Mouse (Mus musculus) testis, adult 2 months (tissue): ENCODE data around the gene Pex11a. TPM values are rescaled to one million over a fixed set of nuclear protein-coding genes. Genes with fewer than 3 reads are reported as not detected.

Experiments used
- H3K27ac ChIP-seq: fragments of 200-500 bp; 2 replicates; pipeline ENCODE4 v1.5.1; 2012; ENCODE audit warnings: low read depth, low read length; ENCODE audit not compliant: control insufficient read depth, insufficient read depth
- H3K27me3 ChIP-seq: fragments of 200-500 bp; 2 replicates; pipeline ENCODE4 v1.6.1; 2012; ENCODE audit warnings: mild to moderate bottlenecking, low read length, moderate library complexity; ENCODE audit not compliant: control insufficient read depth, insufficient read depth
- H3K36me3 ChIP-seq: fragments of 200-500 bp; 2 replicates; pipeline ENCODE4 v1.6.1; 2012; ENCODE audit warnings: mild to moderate bottlenecking, low read length; ENCODE audit not compliant: control insufficient read depth, insufficient read depth
- H3K4me1 ChIP-seq: fragments of 200-500 bp; 2 replicates; pipeline ENCODE4 v1.6.1; 2012; ENCODE audit warnings: low read length; ENCODE audit not compliant: control insufficient read depth, insufficient read depth
- H3K4me3 ChIP-seq: fragments of 200-500 bp; 2 replicates; pipeline ENCODE4 v1.5.1; 2012; ENCODE audit warnings: low read depth, mild to moderate bottlenecking, low read length, moderate library complexity, mixed read lengths; ENCODE audit not compliant: control insufficient read depth
- CTCF ChIP-seq: fragments of 200-500 bp; IDR thresholded peaks from 2 replicates; pipeline ENCODE4 v1.5.1; 2012; ENCODE audit warnings: low read depth, mild to moderate bottlenecking, inconsistent platforms, low read length, moderate library complexity; ENCODE audit not compliant: control insufficient read depth, insufficient read depth, insufficient replicate concordance
- POLR2A ChIP-seq: fragments of 200-500 bp; IDR thresholded peaks from 2 replicates; pipeline ENCODE4 v1.6.1; 2012; ENCODE audit warnings: low read depth, mild to moderate bottlenecking, inconsistent platforms, low read length, moderate library complexity; ENCODE audit not compliant: control insufficient read depth
- polyA plus RNA-seq: library from polyadenylated mRNA; depleted of rRNA; stranded (reverse); fragments of >200 nt; gene quantifications from 2 replicates; pipeline ENCODE4 v1.2.3, GENCODE M21; 2012; rRNA removed

Pex11a gene
- polyA plus RNA-seq, 1 experiment: 37.8 TPM

GRCm38 (mm10) chr7:79721386-79721977 lies 21.4 kb downstream of the Pex11a start:
- peak overlapping the region; percentile 84 for H3K4me3 ChIP-seq
- no peaks in the 10 kb centered on the region for H3K27me3 ChIP-seq
- 0 out of 2 replicates have a peak overlapping the region, but pooled peaks have one; percentile 23 for H3K27ac ChIP-seq
- no peak for TF ChIP-seq POLR2A
- no peak for TF ChIP-seq CTCF
- no peaks in the 10 kb centered on the region for H3K36me3 ChIP-seq
- peaks cover 6% of the 10 kb centered on the region for H3K4me1 ChIP-seq

DNA sequence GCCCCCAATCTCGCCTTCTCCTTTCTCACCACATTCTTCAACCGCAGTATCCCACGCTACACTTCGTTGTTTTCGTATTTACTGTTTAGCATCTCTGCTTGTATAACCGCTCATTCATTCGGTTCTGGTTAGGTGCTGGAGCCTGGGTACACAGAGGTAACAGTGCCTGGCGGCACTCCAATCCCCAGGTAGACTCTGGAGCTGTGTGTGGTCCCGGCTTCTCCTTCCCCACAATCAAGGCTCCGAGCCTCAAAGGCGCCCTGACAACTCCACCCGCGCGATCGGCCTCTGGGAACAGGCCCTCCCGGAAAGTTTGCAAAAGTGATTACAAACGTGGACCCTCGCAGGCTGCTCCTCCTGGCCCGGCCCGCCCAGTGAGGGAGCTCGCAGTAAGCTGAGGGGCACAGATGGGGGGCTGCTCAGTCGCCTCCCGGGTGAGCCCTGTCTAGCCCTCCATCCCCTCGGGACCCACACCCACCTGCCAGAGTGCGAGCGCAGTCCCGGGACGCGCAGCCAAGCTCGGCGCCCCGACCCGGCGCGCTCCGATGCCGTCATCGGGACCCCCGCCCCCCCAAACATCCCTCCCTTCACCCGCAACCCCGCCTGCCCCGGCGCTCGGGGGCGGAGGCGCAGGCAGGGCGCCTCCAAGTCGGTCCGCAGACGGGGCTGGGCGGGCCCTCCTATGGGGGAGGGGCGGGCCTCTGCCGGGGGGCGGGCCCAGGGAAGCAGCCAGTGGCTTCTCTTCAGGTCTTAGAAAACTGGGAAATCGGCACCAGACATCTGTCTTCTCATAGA lies 27.5 kb downstream of the Pex11a start, which contains the start of gene Kif7:
Gene Kif7 (minus strand): TSS at position 534 of the 795 bp plus-strand sequence.
- Histone ChIP-seq H3K27me3 (no peaks in the 10 kb centered on the region), H3K27ac (0 out of 2 replicates have a peak within 1 kb of the TSS, but pooled peaks have one; percentile 6)

GRCm38 (mm10) chr7:79710831-79711230 lies 32.1 kb downstream of the Pex11a start:
- peaks cover 25% of the 10 kb centered on the region for H3K4me1 ChIP-seq
- H3K27ac ChIP-seq: no peak overlapping the region; the same call in 1 of the 2 replicates
- H3K4me3 ChIP-seq: peak overlapping the region; percentile 85
- TF ChIP-seq POLR2A: no peak
- H3K36me3 ChIP-seq: no peaks in the 10 kb centered on the region
- no peaks in the 10 kb centered on the region for H3K27me3 ChIP-seq

More for the DNA sequence above, 27.5 kb downstream of the Pex11a start, which contains the start of gene Kif7:
- no peaks in the 10 kb centered on the region for H3K36me3 ChIP-seq
- TF ChIP-seq POLR2A: no peak
- no peak for TF ChIP-seq CTCF
- H3K4me1 ChIP-seq: peaks cover 21% of the 10 kb centered on the region
- H3K4me3 ChIP-seq: peak within 1 kb of the TSS; percentile 88

DNA sequence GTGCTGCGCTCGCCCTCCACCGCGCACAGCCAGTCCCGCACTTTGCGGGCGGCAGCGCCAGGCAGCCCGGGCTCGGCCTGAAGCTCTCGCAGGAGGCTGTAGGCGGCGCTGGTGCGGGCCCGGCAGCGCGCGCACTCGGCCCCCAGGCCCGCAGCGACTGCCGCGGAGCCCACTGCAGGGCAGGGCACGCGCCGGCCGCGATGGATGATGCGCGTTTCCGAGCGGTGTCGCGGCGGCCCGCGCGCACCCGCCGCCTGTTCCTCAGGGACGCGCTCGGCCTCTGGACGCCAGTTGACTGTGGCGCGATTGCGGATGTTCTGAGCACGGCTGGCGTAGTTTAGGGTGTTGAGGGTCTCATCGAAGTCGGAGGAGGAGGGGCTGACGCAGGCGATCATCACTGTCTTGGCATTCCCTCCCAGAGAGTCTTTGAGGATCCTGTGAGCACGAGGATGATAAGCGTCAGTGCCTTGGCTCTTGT lies 32.8 kb downstream of the Pex11a start:
- Histone ChIP-seq H3K27me3 (no peaks in the 10 kb centered on the region), H3K36me3 (no peaks in the 10 kb centered on the region), H3K27ac (peak overlapping the region; percentile 79), H3K4me3 (peak overlapping the region; percentile 85), H3K4me1 (peaks cover 22% of the 10 kb centered on the region)
- peak; percentile 62; the same call in 1 of the 2 replicates for TF ChIP-seq POLR2A
- peak; percentile 16; the same call in 1 of the 2 replicates for TF ChIP-seq CTCF

GRCm38 (mm10) chr7:79705210-79705609 lies 37.7 kb downstream of the Pex11a start:
- Histone ChIP-seq H3K27me3 (no peaks in the 10 kb centered on the region), H3K4me3 (no peak overlapping the region), H3K27ac (no peak overlapping the region), H3K4me1 (peaks cover 3% of the 10 kb centered on the region), H3K36me3 (no peaks in the 10 kb centered on the region)
- TF ChIP-seq POLR2A: no peak
- no peak for TF ChIP-seq CTCF

GRCm38 (mm10) chr7:79702755-79703154 lies 40.2 kb downstream of the Pex11a start:
- Histone ChIP-seq H3K27me3 (no peaks in the 10 kb centered on the region), H3K36me3 (no peaks in the 10 kb centered on the region), H3K4me3 (no peak overlapping the region), H3K27ac (no peak overlapping the region), H3K4me1 (no peaks in the 10 kb centered on the region)
- TF ChIP-seq CTCF (no peak), POLR2A (no peak)

DNA sequence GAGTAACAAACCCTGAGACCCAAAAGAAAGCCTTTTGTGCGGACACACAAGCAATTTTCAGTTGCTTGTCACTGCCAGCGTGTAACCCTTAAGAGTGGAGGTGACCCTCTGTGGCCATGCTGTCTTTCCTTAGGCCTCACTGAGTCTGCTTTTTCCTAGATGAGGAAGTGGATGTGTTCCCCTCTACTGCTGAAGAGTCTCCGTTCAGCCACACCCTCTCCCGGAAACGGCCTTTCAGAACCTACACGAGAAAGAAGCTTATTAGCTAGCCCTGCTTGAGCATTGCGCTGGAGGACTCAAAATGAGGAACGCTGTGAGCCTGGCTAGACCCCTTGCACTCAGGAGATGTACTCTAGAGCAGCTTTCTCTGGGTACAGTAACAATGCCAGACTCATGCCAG lies 46.4 kb downstream of the Pex11a start:
- H3K4me1 ChIP-seq: no peaks in the 10 kb centered on the region
- TF ChIP-seq POLR2A (no peak), CTCF (no peak)
- no peaks in the 10 kb centered on the region for H3K36me3 ChIP-seq
- no peak overlapping the region for H3K4me3 ChIP-seq
- no peaks in the 10 kb centered on the region for H3K27me3 ChIP-seq
- H3K27ac ChIP-seq: no peak overlapping the region

Other genes starting within 250 kb of the Pex11a start
- gene Rhcg, start 125.5 kb downstream of the Pex11a start, polyA plus RNA-seq: 43.5 and 44.2 TPM in 2 replicates
- gene Ticrr, start 82.9 kb downstream of the Pex11a start, polyA plus RNA-seq: 1.8 and 1.9 TPM in 2 replicates
- gene Kif7, start 27.4 kb downstream of the Pex11a start, polyA plus RNA-seq: 1.2 and 1.3 TPM in 2 replicates
- gene Plin1, start 10.2 kb downstream of the Pex11a start, polyA plus RNA-seq: 3.2 and 4.9 TPM in 2 replicates
- 34.4 and 36.9 TPM in 2 replicates for gene Wdr93, start within 50 bp of the Pex11a start, polyA plus RNA-seq
- gene Mesp1, start 50.7 kb upstream of the Pex11a start, polyA plus RNA-seq: 101 and 134 TPM in 2 replicates
- 6.4 and 7.0 TPM in 2 replicates for gene Mesp2, start 67.6 kb upstream of the Pex11a start, polyA plus RNA-seq
- 1.7 and 2.3 TPM in 2 replicates for gene Anpep, start 117.9 kb upstream of the Pex11a start, polyA plus RNA-seq
- 5.6 and 6.3 TPM in 2 replicates for gene Ap3s2, start 177.5 kb upstream of the Pex11a start, polyA plus RNA-seq
- 0.43 and 0.51 TPM in 2 replicates for gene Arpin, start 192.2 kb upstream of the Pex11a start, polyA plus RNA-seq